Mouse (Mus musculus) megakaryocyte, embryonic 14.5 days (primary cell): ENCODE data around the gene Olfr683.

Experiments
- FLI1 ChIP-seq: IDR thresholded peaks from 2 replicates; pipeline ENCODE4 v1.6.1; 2012; ENCODE audit warnings: low read length, inconsistent platforms, mixed read lengths
- GATA1 ChIP-seq: IDR thresholded peaks from 3 replicates; pipeline ENCODE4 v1.6.1; 2012; ENCODE audit warnings: mixed read lengths, low read length, inconsistent platforms, borderline replicate concordance

- TF ChIP-seq GATA1 (no peak), FLI1 (no peak)
These were observed 5.5 kb downstream of the Olfr683 start for GRCm38 (mm10) chr7:105141275-105141674.
